Mouse (Mus musculus) liver, postnatal 0 days (tissue): ENCODE measurements around the gene Fam180a. TPM values are rescaled to one million over a fixed set of nuclear protein-coding genes. Genes with fewer than 3 reads are reported as not detected.

Source experiments
- ATAC-seq: fragments of 200-750 bp; cut with Nextera tagmentation; 2 replicates; pipeline ENCODE4 v1.8.0; 2017; ENCODE audit warnings: mild to moderate bottlenecking, moderate library complexity
- DNase-seq: peaks from one replicate; pipeline ENCODE4 v3.0.0-alpha.2; 2016
- H3K27ac ChIP-seq: fragments of 300-500 bp; sonication (generic); 2 replicates; pipeline ENCODE4 v1.5.1; 2014; ENCODE audit warnings: antibody characterized with exemption, moderate library complexity, mild to moderate bottlenecking, low read depth
- H3K27me3 ChIP-seq: fragments of 300-500 bp; sonication (generic); 2 replicates; pipeline ENCODE4 v1.6.1; 2014; ENCODE audit warnings: low read length, control low read depth, mixed read lengths; ENCODE audit not compliant: insufficient read depth
- H3K36me3 ChIP-seq: fragments of 300-500 bp; sonication (generic); replicated peaks from 2 replicates; pipeline ENCODE4 v1.6.1; 2014; ENCODE audit warnings: mild to moderate bottlenecking, control low read depth, low read length, moderate library complexity, mixed read lengths; ENCODE audit not compliant: insufficient read depth
- H3K4me1 ChIP-seq: fragments of 300-500 bp; sonication (generic); 2 replicates; pipeline ENCODE4 v1.6.1; 2014; ENCODE audit warnings: antibody characterized with exemption, mild to moderate bottlenecking, control low read depth; ENCODE audit not compliant: insufficient read depth
- H3K4me2 ChIP-seq: fragments of 300-500 bp; sonication (generic); 2 replicates; pipeline ENCODE4 v1.6.1; 2014; ENCODE audit warnings: low read depth, mild to moderate bottlenecking, low read length, moderate library complexity, mixed read lengths
- H3K4me3 ChIP-seq: fragments of 300-500 bp; sonication (generic); 2 replicates; pipeline ENCODE4 v1.5.1; 2014; ENCODE audit warnings: low read depth, low read length
- H3K9ac ChIP-seq: fragments of 300-500 bp; sonication (generic); replicated peaks from 2 replicates; pipeline ENCODE4 v1.6.1; 2014; ENCODE audit warnings: mild to moderate bottlenecking, moderate library complexity
- H3K9me3 ChIP-seq: fragments of 300-500 bp; sonication (generic); 2 replicates; pipeline ENCODE4 v1.6.1; 2016; ENCODE audit warnings: mild to moderate bottlenecking, control low read depth, low read length, mixed read lengths
- CTCF ChIP-seq: sonication (generic); IDR thresholded peaks from 2 replicates; pipeline ENCODE4 v1.5.1; 2016; ENCODE audit warnings: antibody characterized with exemption, low read depth
- EP300 ChIP-seq: IDR thresholded peaks from 2 replicates; pipeline ENCODE4 v1.6.1; 2016; ENCODE audit warnings: antibody characterized with exemption, low read depth, mild to moderate bottlenecking
- WGBS: fragments of 180-500 bp; shearing (Covaris S2); extraction: QIAGEN DNeasy Blood & Tissue Kit; methylation state at CpG from one replicate; pipeline ENCODE4 v1.1.7; 2014; ENCODE audit not compliant: insufficient replicate concordance; 5-methylcytosine and 5-hydroxymethylcytosine counted together
- polyA plus RNA-seq: library from polyadenylated mRNA; unstranded; fragments of >200 nt; fragmentation: Nextera tagmentation; extraction: Ambion mirVana; gene quantifications from 2 replicates; pipeline ENCODE4 v1.2.1, GENCODE M21; 2015

The Fam180a gene
- polyA plus RNA-seq, 1 experiment from 2014 or later: 1.1 TPM

GRCm38 (mm10) chr6:35323046-35323445, 2.9 kb downstream of the Fam180a start:
- Histone ChIP-seq H3K9ac (no peak overlapping the region), H3K36me3 (no peaks in the 10 kb centered on the region), H3K9me3 (no peaks in the 10 kb centered on the region), H3K4me3 (no peak overlapping the region), H3K4me1 (peaks cover 9% of the 10 kb centered on the region), H3K4me2 (no peak overlapping the region), H3K27me3 (no peaks in the 10 kb centered on the region), H3K27ac (no peak overlapping the region)
- DNase-seq (no peak), ATAC-seq (no peak)
- 64% methylated on average over 1 of the region's 1 CpGs for WGBS
- TF ChIP-seq CTCF: no peak
- no peak for TF ChIP-seq EP300

- TF ChIP-seq CTCF (no peak), EP300 (peak; percentile 75; the same call in 1 of the 2 replicates)
- 39% methylated on average over 4 of the region's 4 CpGs for WGBS
- ATAC-seq (no peak), DNase-seq (peak; percentile 18)
- no peak overlapping the region for H3K9ac ChIP-seq
- no peak overlapping the region for H3K4me3 ChIP-seq
- H3K4me1 ChIP-seq: peaks cover 9% of the 10 kb centered on the region
- no peak overlapping the region for H3K27ac ChIP-seq
- no peaks in the 10 kb centered on the region for H3K9me3 ChIP-seq
- no peaks in the 10 kb centered on the region for H3K36me3 ChIP-seq
- H3K4me2 ChIP-seq: no peak overlapping the region
- H3K27me3 ChIP-seq: no peaks in the 10 kb centered on the region
Measured at GRCm38 (mm10) chr6:35321105-35321504, 4.8 kb downstream of the Fam180a start.

GRCm38 (mm10) chr6:35319850-35320249, 6.1 kb downstream of the Fam180a start:
- Histone ChIP-seq H3K27ac (no peak overlapping the region), H3K4me2 (no peak overlapping the region), H3K27me3 (no peaks in the 10 kb centered on the region), H3K36me3 (no peaks in the 10 kb centered on the region), H3K4me1 (peaks cover 9% of the 10 kb centered on the region), H3K9ac (no peak overlapping the region), H3K4me3 (no peak overlapping the region), H3K9me3 (no peaks in the 10 kb centered on the region)
- DNase-seq (no peak), ATAC-seq (no peak)
- WGBS: 67% methylated on average over 6 of the region's 6 CpGs
- TF ChIP-seq EP300: no peak
- TF ChIP-seq CTCF: no peak

DNA sequence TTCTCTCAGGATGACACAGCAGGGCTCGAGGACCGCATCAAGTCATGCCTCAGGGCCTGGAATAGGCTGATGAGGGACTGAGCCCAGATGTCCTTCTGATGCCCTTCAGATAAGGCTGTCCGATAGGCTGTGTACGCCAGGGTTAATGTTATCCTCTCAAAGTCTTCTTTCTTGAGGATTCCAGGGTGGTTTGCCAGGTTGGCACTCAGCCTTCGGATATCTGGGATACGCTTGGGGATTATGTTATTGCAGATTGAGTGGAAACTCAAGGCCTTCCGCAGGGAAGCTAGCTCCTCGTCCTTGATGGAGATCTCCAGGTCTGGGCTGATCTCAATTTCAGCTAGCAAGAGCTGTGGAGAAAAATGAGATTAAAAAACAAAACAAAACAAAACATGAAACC, 12.4 kb downstream of the Fam180a start:
- Histone ChIP-seq H3K36me3 (no peaks in the 10 kb centered on the region), H3K27me3 (no peaks in the 10 kb centered on the region), H3K4me1 (no peaks in the 10 kb centered on the region), H3K9me3 (no peaks in the 10 kb centered on the region), H3K9ac (no peak overlapping the region), H3K27ac (no peak overlapping the region), H3K4me3 (no peak overlapping the region), H3K4me2 (no peak overlapping the region)
- WGBS: 80% methylated on average over 8 of the region's 8 CpGs
- DNase-seq (no peak), ATAC-seq (no peak)
- no peak for TF ChIP-seq CTCF
- TF ChIP-seq EP300: no peak

GRCm38 (mm10) chr6:35309406-35309805, 16.5 kb downstream of the Fam180a start:
- H3K27ac ChIP-seq: no peak overlapping the region
- no peaks in the 10 kb centered on the region for H3K36me3 ChIP-seq
- TF ChIP-seq EP300: no peak
- no peak for TF ChIP-seq CTCF
- H3K9me3 ChIP-seq: no peaks in the 10 kb centered on the region
- ATAC-seq (no peak), DNase-seq (no peak)
- H3K27me3 ChIP-seq: no peaks in the 10 kb centered on the region
- no peak overlapping the region for H3K9ac ChIP-seq
- no peak overlapping the region for H3K4me3 ChIP-seq
- WGBS: 69% methylated on average over 7 of the region's 7 CpGs
- H3K4me2 ChIP-seq: no peak overlapping the region
- H3K4me1 ChIP-seq: no peaks in the 10 kb centered on the region

- Histone ChIP-seq H3K36me3 (no peaks in the 10 kb centered on the region), H3K9me3 (no peaks in the 10 kb centered on the region), H3K4me1 (peaks cover under 1% of the 10 kb centered on the region; the same call in 1 of the 2 replicates), H3K4me2 (no peak within 1 kb of the TSS), H3K9ac (no peak within 1 kb of the TSS), H3K27me3 (no peaks in the 10 kb centered on the region), H3K27ac (no peak within 1 kb of the TSS), H3K4me3 (no peak within 1 kb of the TSS)
- 50% methylated on average over 7 of the region's 7 CpGs for whole genome bisulfite sequencing
- DNase-seq (no peak), ATAC-seq (no peak)
- no peak for TF ChIP-seq CTCF
- TF ChIP-seq EP300: no peak
Measured at GRCm38 (mm10) chr6:35308037-35308436, 17.9 kb downstream of the Fam180a start, which contains the start of gene Slc13a4. Gene Slc13a4 (minus strand): TSS chr6:35308131.

DNA sequence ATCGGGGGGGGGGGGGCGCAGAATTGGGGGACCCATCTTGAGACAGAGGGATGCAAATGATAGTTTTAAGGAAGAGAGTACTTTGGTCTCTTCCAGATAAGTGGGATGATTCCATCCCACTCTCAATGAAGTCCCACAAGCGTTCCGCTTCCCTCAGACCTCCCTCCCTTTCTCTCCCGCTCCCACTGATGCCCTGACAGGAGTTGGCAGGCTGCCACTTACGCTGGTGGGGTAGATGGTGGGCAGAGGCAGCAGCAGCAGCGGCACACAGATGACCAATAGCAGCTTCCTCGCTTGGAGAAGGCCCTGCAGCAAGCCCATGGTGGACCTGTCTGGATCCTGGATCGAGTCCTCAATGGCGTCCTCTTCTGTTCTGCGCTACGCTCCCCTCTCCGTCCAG, 18.8 kb downstream of the Fam180a start:
- Histone ChIP-seq H3K9me3 (no peaks in the 10 kb centered on the region), H3K27me3 (no peaks in the 10 kb centered on the region), H3K4me2 (no peak overlapping the region), H3K36me3 (no peaks in the 10 kb centered on the region), H3K4me1 (peaks cover 5% of the 10 kb centered on the region; the same call in 1 of the 2 replicates), H3K27ac (no peak overlapping the region), H3K4me3 (no peak overlapping the region), H3K9ac (no peak overlapping the region)
- 80% methylated on average over 13 of the region's 13 CpGs for WGBS
- DNase-seq (no peak), ATAC-seq (no peak)
- TF ChIP-seq CTCF (no peak), EP300 (no peak)
